ENCODE assay signal across 21 mouse cellular contexts in genomic region chr13:37815001-37815400, GRCm38 (mm10). TPM values are rescaled to one million over a fixed set of nuclear protein-coding genes. Genes with fewer than 3 reads are reported as not detected.
DNase-seq lines count a peak whose midpoint lies in the region; ATAC-seq and TF ChIP-seq lines count a peak whose summit lies in the region.
"Had no signal": no experiment of that assay in that cellular context is flagged by ENCODE, and none has a peak within 500 bp of the region (broad histone marks: within the 10 kb centered on the region; RNA-seq: fewer than 3 reads in every experiment).

No protein-coding gene starts in this region.

- peak overlapping the region; percentile 44 for H3K9ac ChIP-seq in liver, adult 2 months (ENCODE audit: low read depth, low read length)
- H3K9ac ChIP-seq in liver, embryonic 11.5 days (ENCODE audit: low read depth, low read length) = no peak overlapping the region
- no peak overlapping the region for H3K9ac ChIP-seq in forebrain, postnatal 0 days
- H3K9ac ChIP-seq: embryonic facial prominence, embryonic 12.5 days; forebrain, embryonic 12.5 days had no signal

- no peak for TF ChIP-seq POLR2A in liver, adult 2 months (IDR thresholded peaks at IDR 0.05; ENCODE audit: extremely low read depth, insufficient read depth, low read length)

- 16% methylated on average over 9 of the region's 9 CpGs for WGBS in liver, adult 2 months
- WGBS in liver, embryonic 11.5 days = 71% methylated on average over 9 of the region's 9 CpGs
- WGBS in forebrain, postnatal 0 days = 74% methylated on average over 9 of the region's 9 CpGs

- H3K79me2 ChIP-seq in liver, adult 2 months (ENCODE audit: control insufficient read depth, insufficient read depth, low read length) = no peaks in the 10 kb centered on the region

- no peak overlapping the region for H3K4me3 ChIP-seq in liver, adult 2 months (ENCODE audit: insufficient read depth, low read depth, low read length)
- no peak overlapping the region for H3K4me3 ChIP-seq in liver, embryonic 11.5 days (ENCODE audit: low read depth, low read length)
- no peak overlapping the region for H3K4me3 ChIP-seq in forebrain, postnatal 0 days (ENCODE audit: low read depth, low read length)
- H3K4me3 ChIP-seq: embryonic facial prominence, embryonic 10.5 days; embryonic facial prominence, embryonic 12.5 days; forebrain, embryonic 10.5 days; forebrain, embryonic 12.5 days had no signal

- H3K9me3 ChIP-seq in liver, embryonic 11.5 days (ENCODE audit: control insufficient read depth, low read length) = no peaks in the 10 kb centered on the region
- H3K9me3 ChIP-seq in forebrain, postnatal 0 days (ENCODE audit: low read length) = no peaks in the 10 kb centered on the region
- H3K9me3 ChIP-seq: embryonic facial prominence, embryonic 10.5 days; embryonic facial prominence, embryonic 12.5 days; forebrain, embryonic 10.5 days; forebrain, embryonic 12.5 days had no signal

- H3K27ac ChIP-seq in liver, adult 2 months (replicated peaks; ENCODE audit: insufficient read depth, low read depth, low read length) = peak overlapping the region; percentile 89
- H3K27ac ChIP-seq in liver, embryonic 11.5 days (ENCODE audit: low read depth, low read length) = no peak overlapping the region
- no peak overlapping the region for H3K27ac ChIP-seq in forebrain, postnatal 0 days (ENCODE audit: low read depth, low read length)
- H3K27ac ChIP-seq: embryonic facial prominence, embryonic 10.5 days; embryonic facial prominence, embryonic 12.5 days; forebrain, embryonic 10.5 days; forebrain, embryonic 12.5 days had no signal

- ATAC-seq in liver, embryonic 11.5 days (replicated peaks; ENCODE audit: low FRiP score) = no peak
- ATAC-seq in forebrain, postnatal 0 days = no peak
- ATAC-seq: forebrain, embryonic 14.5 days; forebrain, embryonic 16.5 days had no signal

- H3K27me3 ChIP-seq in liver, adult 2 months (ENCODE audit: control insufficient read depth, insufficient read depth, low read length) = no peaks in the 10 kb centered on the region
- H3K27me3 ChIP-seq in liver, embryonic 11.5 days (replicated peaks; ENCODE audit: control insufficient read depth, insufficient read depth, low read length) = no peaks in the 10 kb centered on the region
- H3K27me3 ChIP-seq in forebrain, postnatal 0 days (ENCODE audit: insufficient read depth, low read length) = no peaks in the 10 kb centered on the region
- H3K27me3 ChIP-seq: embryonic facial prominence, embryonic 12.5 days had no signal

- peaks cover 6% of the 10 kb centered on the region for H3K4me1 ChIP-seq in liver, adult 2 months (ENCODE audit: control insufficient read depth, insufficient read depth, low read length)
- H3K4me1 ChIP-seq in liver, embryonic 11.5 days (replicated peaks; ENCODE audit: control insufficient read depth, insufficient read depth, low read length) = 0 out of 2 replicates have a peak, but pooled peaks cover 8% of the 10 kb centered on the region
- H3K4me1 ChIP-seq in forebrain, postnatal 0 days (ENCODE audit: insufficient read depth) = no peaks in the 10 kb centered on the region
- H3K4me1 ChIP-seq: embryonic facial prominence, embryonic 10.5 days; embryonic facial prominence, embryonic 12.5 days; forebrain, embryonic 10.5 days; forebrain, embryonic 12.5 days had no signal

- peak; percentile 96 for DNase-seq in liver, adult 2 months (ENCODE audit: extremely low read depth, low read depth, low spot score)
- no peak for DNase-seq in liver, embryonic 11.5 days (ENCODE audit: low spot score)
- peak; percentile 27 for DNase-seq in adipocyte (ENCODE audit: low spot score)
- DNase-seq in fat pad, adult 2 months (ENCODE audit: extremely low read depth, low read depth, low spot score) = peak; percentile 90
- peak; percentile 34 for DNase-seq in yolk sac, embryonic 10.5 days (ENCODE audit: low spot score)
- DNase-seq in gastrocnemius, postnatal 4 days (ENCODE audit: low spot score in 2 of 2) = no peak
- DNase-seq in forebrain, postnatal 0 days = no peak
- DNase-seq: adrenal gland, adult 8-10 months; adrenal gland, postnatal 14 days; adrenal gland, postnatal 36 days; cerebellum, adult 11-12 months; cerebellum, adult 2 months; cerebellum, adult 9-10 months; cerebellum, postnatal 10 days; cerebellum, postnatal 25 days had no signal

- TF ChIP-seq CTCF in liver, adult 2 months (IDR thresholded peaks at IDR 0.05; ENCODE audit: low read depth, low read length) = no peak
- no peak for TF ChIP-seq CTCF in forebrain, postnatal 0 days (IDR thresholded peaks at IDR 0.05; ENCODE audit: low read depth)

- no peak overlapping the region for H3K4me2 ChIP-seq in liver, embryonic 11.5 days
- no peak overlapping the region for H3K4me2 ChIP-seq in forebrain, postnatal 0 days (ENCODE audit: low read depth)
- H3K4me2 ChIP-seq: embryonic facial prominence, embryonic 12.5 days; forebrain, embryonic 12.5 days had no signal

- no peaks in the 10 kb centered on the region for H3K36me3 ChIP-seq in liver, adult 2 months (ENCODE audit: control insufficient read depth, insufficient read depth, low read length)
- H3K36me3 ChIP-seq in liver, embryonic 11.5 days (ENCODE audit: control insufficient read depth, insufficient read depth, low read length) = no peaks in the 10 kb centered on the region
- H3K36me3 ChIP-seq in forebrain, postnatal 0 days (ENCODE audit: insufficient read depth) = no peaks in the 10 kb centered on the region
- H3K36me3 ChIP-seq: embryonic facial prominence, embryonic 10.5 days; embryonic facial prominence, embryonic 12.5 days; forebrain, embryonic 10.5 days; forebrain, embryonic 12.5 days had no signal

RNA-seq across cellular contexts. Expression of gene Rreb1, which starts 36.8 kb away (rescaled TPM):
- 9.0 and 11.7 TPM in 2 replicates for total RNA-seq in liver, adult 2 months (2014; rRNA removed)
- 12.4 and 13.6 TPM in 2 replicates for polyA plus RNA-seq in liver, adult 2 months (2012; rRNA removed)
- 20.6 and 23.6 TPM in 2 replicates for polyA plus RNA-seq in liver, embryonic 11.5 days (2014; fragmentation: Nextera tagmentation; extraction: Ambion mirVana)
- total RNA-seq in gastrocnemius, postnatal 4 days (2021) = 10 to 100 TPM; 51.0 to 53.6 TPM
- total RNA-seq in forebrain, postnatal 0 days (2014; rRNA removed) = 4.9 and 11.6 TPM in 2 replicates
- 1.0 and 1.6 TPM in 2 replicates for polyA plus RNA-seq in forebrain, postnatal 0 days (2015; fragmentation: Nextera tagmentation; extraction: Ambion mirVana)

Comparison
In these comparisons a context has a peak if more than half of its experiments do, and no peak if none do; other contexts are left out.
1. DNase-seq: peak in liver, adult 2 months (single experiment), adipocyte (single experiment), fat pad, adult 2 months (single experiment) and yolk sac, embryonic 10.5 days (single experiment); none in liver, embryonic 11.5 days (single experiment), gastrocnemius, postnatal 4 days (0 of 2) and forebrain, postnatal 0 days (single experiment).